Mouse (Mus musculus) granulocyte monocyte progenitor cell, adult 5-6 weeks (primary cell): ENCODE data around the gene Srsf4. TPM values are rescaled to one million over a fixed set of nuclear protein-coding genes. Genes with fewer than 3 reads are reported as not detected.

Experiments used
- ATAC-seq: replicated peaks from 2 replicates; pipeline ENCODE4 v1.8.0; 2016; ENCODE audit warnings: mild to moderate bottlenecking, moderate TSS enrichment, inconsistent platforms; ENCODE audit not compliant: poor library complexity, severe bottlenecking
- total RNA-seq, 2 experiments: library from RNA; stranded (forward) in 1 of 2; stranded (reverse) in 1 of 2; fragments of 200-712, 200-1000 nt in 1 of 2; fragments of >200 nt in 1 of 2; fragmentation: Nextera tagmentation in 1 of 2; gene quantifications; 2 replicates each; pipeline ENCODE4 v1.2.3; 2014 to 2017

Srsf4 gene
- total RNA-seq, 2 experiments from 2014 or later = 62.0 to 66.8 TPM

GRCm38 (mm10) chr4:131861341-131861739, 12.1 kb upstream of the Srsf4 start:
- peak; percentile 84 for ATAC-seq

GRCm38 (mm10) chr4:131872672-131873292, 635 bp upstream of the Srsf4 start:
- ATAC-seq = no peak

GRCm38 (mm10) chr4:131874169-131874536, 736 bp downstream of the Srsf4 start:
- ATAC-seq = peak; percentile 12

- ATAC-seq = no peak
These were observed 1.1 kb downstream of the Srsf4 start for GRCm38 (mm10) chr4:131874567-131874966.

GRCm38 (mm10) chr4:131875242-131875641, 1.8 kb downstream of the Srsf4 start:
- ATAC-seq = peak; percentile 35

- ATAC-seq = no peak
These were observed 3.4 kb downstream of the Srsf4 start for GRCm38 (mm10) chr4:131876836-131877235.

- no peak for ATAC-seq
These were observed 6.3 kb downstream of the Srsf4 start for GRCm38 (mm10) chr4:131879692-131880091.

GRCm38 (mm10) chr4:131881306-131881705, 7.9 kb downstream of the Srsf4 start:
- no peak for ATAC-seq

- no peak for ATAC-seq
These were observed 10.2 kb downstream of the Srsf4 start for GRCm38 (mm10) chr4:131883571-131883970.

GRCm38 (mm10) chr4:131885376-131885775, 12.0 kb downstream of the Srsf4 start:
- no peak for ATAC-seq

- no peak for ATAC-seq
These were observed 15.1 kb downstream of the Srsf4 start for GRCm38 (mm10) chr4:131888564-131888963.

- ATAC-seq = no peak
These were observed 17.3 kb downstream of the Srsf4 start for GRCm38 (mm10) chr4:131890692-131891091.

- ATAC-seq = peak; percentile 27
These were observed 23.7 kb downstream of the Srsf4 start for GRCm38 (mm10) chr4:131897109-131897508.

GRCm38 (mm10) chr4:131897787-131898186, 24.4 kb downstream of the Srsf4 start:
- no peak for ATAC-seq

- ATAC-seq = no peak
These were observed 25.2 kb downstream of the Srsf4 start for GRCm38 (mm10) chr4:131898503-131899179.

- no peak for ATAC-seq
These were observed 25.8 kb downstream of the Srsf4 start for GRCm38 (mm10) chr4:131899180-131899554.

- ATAC-seq = no peak
These were observed 27.7 kb downstream of the Srsf4 start for GRCm38 (mm10) chr4:131901090-131901489.

GRCm38 (mm10) chr4:131904478-131904877, 31.1 kb downstream of the Srsf4 start:
- peak; percentile 59 for ATAC-seq

- ATAC-seq = no peak
These were observed 33.0 kb downstream of the Srsf4 start for GRCm38 (mm10) chr4:131906423-131906822.

- ATAC-seq = no peak
These were observed 34.5 kb downstream of the Srsf4 start for GRCm38 (mm10) chr4:131907912-131908311.

GRCm38 (mm10) chr4:131910237-131910994, 37.0 kb downstream of the Srsf4 start:
- ATAC-seq = peak; percentile 84
